Mouse (Mus musculus) liver, adult (tissue): ENCODE results near the gene Nptn.

Experiments used
- GATA4 ChIP-seq: IDR thresholded peaks from 2 replicates; pipeline ENCODE4 v1.6.1; 2014; ENCODE audit warnings: mild to moderate bottlenecking, low read length; ENCODE audit not compliant: insufficient replicate concordance

Nptn gene

GRCm38 (mm10) chr9:58615064-58615938 lies 33.3 kb downstream of the Nptn start:
- TF ChIP-seq GATA4 = no peak

- TF ChIP-seq GATA4 = no peak
Observed at GRCm38 (mm10) chr9:58623009-58623408, 41.0 kb downstream of the Nptn start.

GRCm38 (mm10) chr9:58627197-58627596 lies 45.2 kb downstream of the Nptn start:
- TF ChIP-seq GATA4 = no peak

GRCm38 (mm10) chr9:58630441-58630840 lies 48.4 kb downstream of the Nptn start:
- TF ChIP-seq GATA4 = no peak

GRCm38 (mm10) chr9:58648406-58649264 lies 66.6 kb downstream of the Nptn start:
- no peak for TF ChIP-seq GATA4

- TF ChIP-seq GATA4 = no peak
Observed at GRCm38 (mm10) chr9:58649265-58649626, 67.2 kb downstream of the Nptn start.

- TF ChIP-seq GATA4 = no peak
Observed at GRCm38 (mm10) chr9:58651993-58652392, 70.0 kb downstream of the Nptn start.

GRCm38 (mm10) chr9:58654494-58654893 lies 72.5 kb downstream of the Nptn start:
- TF ChIP-seq GATA4 = no peak

- TF ChIP-seq GATA4 = no peak
Observed at GRCm38 (mm10) chr9:58656396-58656795, 74.4 kb downstream of the Nptn start.

- TF ChIP-seq GATA4 = no peak
Observed at GRCm38 (mm10) chr9:58656824-58657223, 74.8 kb downstream of the Nptn start.

- TF ChIP-seq GATA4 = no peak
Observed at GRCm38 (mm10) chr9:58657735-58658512, 75.9 kb downstream of the Nptn start.

GRCm38 (mm10) chr9:58658596-58659309 lies 76.7 kb downstream of the Nptn start:
- TF ChIP-seq GATA4 = no peak

GRCm38 (mm10) chr9:58659331-58659730 lies 77.3 kb downstream of the Nptn start:
- TF ChIP-seq GATA4 = no peak

- no peak for TF ChIP-seq GATA4
Observed at GRCm38 (mm10) chr9:58659989-58660388, 77.9 kb downstream of the Nptn start.

GRCm38 (mm10) chr9:58660673-58661072 lies 78.6 kb downstream of the Nptn start:
- no peak for TF ChIP-seq GATA4

- no peak for TF ChIP-seq GATA4
Observed at GRCm38 (mm10) chr9:58662007-58662406, 80.0 kb downstream of the Nptn start.
